Mouse (Mus musculus): ENCODE data around the gene Triobp. TPM values are rescaled to one million over a fixed set of nuclear protein-coding genes. Genes with fewer than 3 reads are reported as not detected.

Triobp gene
- 12.9 and 18.8 TPM in 2 replicates for polyA plus RNA-seq (2015; fragmentation: Nextera tagmentation; extraction: Ambion mirVana)

- Histone ChIP-seq H3K4me1 (replicated peaks) (peaks cover 25% of the 10 kb centered on the region), H3K9me3 (replicated peaks) (no peaks in the 10 kb centered on the region), H3K4me2 (peak within 1 kb of the TSS; percentile 65), H3K27ac (no peak within 1 kb of the TSS), H3K36me3 (no peaks in the 10 kb centered on the region), H3K27me3 (peaks cover 41% of the 10 kb centered on the region), H3K9ac (peak within 1 kb of the TSS; percentile 45; the same call in 1 of the 2 replicates), H3K4me3 (replicated peaks) (peak within 1 kb of the TSS; percentile 38)
- ATAC-seq (ENCODE audit: low read depth) (peak; percentile 88), DNase-seq (peak; percentile 75)
- under 1% methylated on average over 24 of the region's 24 CpGs for WGBS (ENCODE audit: insufficient replicate concordance)
Measured at GRCm38 (mm10) chr15:78947657-78948056, at the start of gene Triobp. Gene Triobp, plus strand, starts transcription at chr15:78947724.

GRCm38 (mm10) chr15:78898507-78899001, 49.0 kb upstream of the Triobp start:
- peak overlapping the region; percentile 84 for H3K4me3 ChIP-seq (replicated peaks)
- no peaks in the 10 kb centered on the region for H3K27me3 ChIP-seq
- peak overlapping the region; percentile 97 for H3K4me2 ChIP-seq
- WGBS (ENCODE audit: insufficient replicate concordance): 21% methylated on average over 6 of the region's 6 CpGs
- peak overlapping the region; percentile 89 for H3K27ac ChIP-seq
- peaks cover 25% of the 10 kb centered on the region for H3K36me3 ChIP-seq
- ATAC-seq (ENCODE audit: low read depth) (no peak), DNase-seq (no peak)
- H3K4me1 ChIP-seq (replicated peaks): peaks cover 91% of the 10 kb centered on the region
- H3K9me3 ChIP-seq (replicated peaks): no peaks in the 10 kb centered on the region
- H3K9ac ChIP-seq: peak overlapping the region; percentile 85

- Histone ChIP-seq H3K9me3 (replicated peaks) (no peaks in the 10 kb centered on the region), H3K27ac (peak within 1 kb of the TSS; percentile 89), H3K36me3 (peaks cover 28% of the 10 kb centered on the region), H3K4me1 (replicated peaks) (peaks cover 83% of the 10 kb centered on the region), H3K4me3 (replicated peaks) (peak within 1 kb of the TSS; percentile 84), H3K4me2 (peak within 1 kb of the TSS; percentile 97), H3K9ac (peak within 1 kb of the TSS; percentile 85), H3K27me3 (no peaks in the 10 kb centered on the region)
- DNase-seq: no peak
- 1% methylated on average over 20 of the region's 20 CpGs for WGBS (ENCODE audit: insufficient replicate concordance)
- ATAC-seq (ENCODE audit: low read depth): no peak
Measured at GRCm38 (mm10) chr15:78899409-78899739, 48.1 kb upstream of the Triobp start, which contains the start of gene Gm49510. Gene Gm49510, plus strand, starts transcription at chr15:78899667.

- peaks cover 77% of the 10 kb centered on the region for H3K4me1 ChIP-seq (replicated peaks)
- 1% methylated on average over 38 of the region's 47 CpGs for WGBS (ENCODE audit: insufficient replicate concordance)
- H3K4me2 ChIP-seq: peak within 1 kb of the TSS; percentile 97
- DNase-seq: peak; percentile 66
- H3K27ac ChIP-seq: peak within 1 kb of the TSS; percentile 89
- no peaks in the 10 kb centered on the region for H3K27me3 ChIP-seq
- H3K9me3 ChIP-seq (replicated peaks): no peaks in the 10 kb centered on the region
- peak; percentile 63 for ATAC-seq (ENCODE audit: low read depth)
- peak within 1 kb of the TSS; percentile 84 for H3K4me3 ChIP-seq (replicated peaks)
- H3K36me3 ChIP-seq: peaks cover 33% of the 10 kb centered on the region
- H3K9ac ChIP-seq: peak within 1 kb of the TSS; percentile 85
Measured at GRCm38 (mm10) chr15:78899740-78900584, 47.6 kb upstream of the Triobp start, which contains the start of gene Sh3bp1. Gene Sh3bp1, plus strand, starts transcription at chr15:78899768.

- H3K27me3 ChIP-seq: no peaks in the 10 kb centered on the region
- H3K27ac ChIP-seq: peak overlapping the region; percentile 89
- peak overlapping the region; percentile 84 for H3K4me3 ChIP-seq (replicated peaks)
- peaks cover 42% of the 10 kb centered on the region for H3K36me3 ChIP-seq
- peak overlapping the region; percentile 85 for H3K9ac ChIP-seq
- H3K9me3 ChIP-seq (replicated peaks): no peaks in the 10 kb centered on the region
- H3K4me1 ChIP-seq (replicated peaks): peaks cover 69% of the 10 kb centered on the region
- ATAC-seq (ENCODE audit: low read depth) (no peak), DNase-seq (no peak)
- peak overlapping the region; percentile 97 for H3K4me2 ChIP-seq
- WGBS (ENCODE audit: insufficient replicate concordance): 15% methylated on average over 18 of the region's 18 CpGs
Measured at GRCm38 (mm10) chr15:78900585-78901421, 46.7 kb upstream of the Triobp start.

- Histone ChIP-seq H3K4me1 (replicated peaks) (peaks cover 63% of the 10 kb centered on the region), H3K4me3 (replicated peaks) (peak overlapping the region; percentile 84), H3K9me3 (replicated peaks) (no peaks in the 10 kb centered on the region), H3K9ac (peak overlapping the region; percentile 85), H3K4me2 (peak overlapping the region; percentile 97), H3K36me3 (peaks cover 48% of the 10 kb centered on the region), H3K27me3 (no peaks in the 10 kb centered on the region), H3K27ac (peak overlapping the region; percentile 89; the same call in 1 of the 2 replicates)
- DNase-seq (no peak), ATAC-seq (ENCODE audit: low read depth) (no peak)
- 65% methylated on average over 8 of the region's 8 CpGs for WGBS (ENCODE audit: insufficient replicate concordance)
Measured at GRCm38 (mm10) chr15:78901422-78901789, 46.1 kb upstream of the Triobp start.

GRCm38 (mm10) chr15:78903243-78903642, 44.3 kb upstream of the Triobp start:
- Histone ChIP-seq H3K9me3 (replicated peaks) (no peaks in the 10 kb centered on the region), H3K36me3 (peaks cover 66% of the 10 kb centered on the region), H3K27me3 (no peaks in the 10 kb centered on the region), H3K4me3 (replicated peaks) (no peak overlapping the region), H3K9ac (peak overlapping the region; percentile 50; the same call in 1 of the 2 replicates), H3K4me2 (peak overlapping the region; percentile 33), H3K27ac (no peak overlapping the region), H3K4me1 (replicated peaks) (peaks cover 44% of the 10 kb centered on the region)
- DNase-seq (peak; percentile 74), ATAC-seq (ENCODE audit: low read depth) (peak; percentile 27; the same call in 1 of the 2 replicates)
- 3% methylated on average over 2 of the region's 2 CpGs for WGBS (ENCODE audit: insufficient replicate concordance)

- Histone ChIP-seq H3K27me3 (no peaks in the 10 kb centered on the region), H3K27ac (no peak overlapping the region), H3K4me3 (replicated peaks) (no peak overlapping the region), H3K9me3 (replicated peaks) (no peaks in the 10 kb centered on the region), H3K4me2 (no peak overlapping the region), H3K9ac (no peak overlapping the region), H3K36me3 (peaks cover 83% of the 10 kb centered on the region), H3K4me1 (replicated peaks) (peaks cover 25% of the 10 kb centered on the region)
- WGBS (ENCODE audit: insufficient replicate concordance): 82% methylated on average over 7 of the region's 7 CpGs
- DNase-seq (no peak), ATAC-seq (ENCODE audit: low read depth) (no peak)
Measured at GRCm38 (mm10) chr15:78908399-78908798, 39.1 kb upstream of the Triobp start.

GRCm38 (mm10) chr15:78908982-78909381, 38.5 kb upstream of the Triobp start:
- Histone ChIP-seq H3K4me1 (replicated peaks) (peaks cover 30% of the 10 kb centered on the region), H3K27me3 (no peaks in the 10 kb centered on the region), H3K4me2 (no peak overlapping the region), H3K9me3 (replicated peaks) (no peaks in the 10 kb centered on the region), H3K9ac (no peak overlapping the region), H3K36me3 (peaks cover 77% of the 10 kb centered on the region), H3K27ac (peak overlapping the region; percentile 23; the same call in 1 of the 2 replicates), H3K4me3 (replicated peaks) (no peak overlapping the region)
- ATAC-seq (ENCODE audit: low read depth): no peak
- no peak for DNase-seq
- 64% methylated on average over 8 of the region's 8 CpGs for WGBS (ENCODE audit: insufficient replicate concordance)

GRCm38 (mm10) chr15:78912040-78912439, 35.5 kb upstream of the Triobp start:
- H3K36me3 ChIP-seq: peaks cover 49% of the 10 kb centered on the region
- no peak for ATAC-seq (ENCODE audit: low read depth)
- no peaks in the 10 kb centered on the region for H3K9me3 ChIP-seq (replicated peaks)
- peaks cover 59% of the 10 kb centered on the region for H3K4me1 ChIP-seq (replicated peaks)
- no peak overlapping the region for H3K4me3 ChIP-seq (replicated peaks)
- no peaks in the 10 kb centered on the region for H3K27me3 ChIP-seq
- 38% methylated on average over 9 of the region's 9 CpGs for WGBS (ENCODE audit: insufficient replicate concordance)
- no peak overlapping the region for H3K9ac ChIP-seq
- H3K27ac ChIP-seq: no peak overlapping the region; the same call in 1 of the 2 replicates
- DNase-seq: no peak
- no peak overlapping the region for H3K4me2 ChIP-seq

GRCm38 (mm10) chr15:78913632-78914090, 33.9 kb upstream of the Triobp start, which contains the start of gene Pdxp:
Gene Pdxp, plus strand, starts transcription at chr15:78913919.
- WGBS (ENCODE audit: insufficient replicate concordance): under 1% methylated on average over 51 of the region's 51 CpGs

More at GRCm38 (mm10) chr15:78913632-78914090, 33.9 kb upstream of the Triobp start, which contains the start of gene Pdxp:
- peak within 1 kb of the TSS; percentile 74 for H3K4me3 ChIP-seq (replicated peaks)
- H3K9ac ChIP-seq: peak within 1 kb of the TSS; percentile 79
- DNase-seq (peak; percentile 95), ATAC-seq (ENCODE audit: low read depth) (peak; percentile 88)
- no peaks in the 10 kb centered on the region for H3K27me3 ChIP-seq
- peak within 1 kb of the TSS; percentile 100 for H3K4me2 ChIP-seq
- H3K4me1 ChIP-seq (replicated peaks): peaks cover 67% of the 10 kb centered on the region
- no peaks in the 10 kb centered on the region for H3K9me3 ChIP-seq (replicated peaks)
- peak within 1 kb of the TSS; percentile 78 for H3K27ac ChIP-seq
- peaks cover 45% of the 10 kb centered on the region for H3K36me3 ChIP-seq
